Mouse (Mus musculus) gastrocnemius, postnatal 10 days (tissue): ENCODE data around the gene Atg16l1. TPM values are rescaled to one million over a fixed set of nuclear protein-coding genes. Genes with fewer than 3 reads are reported as not detected.

Experiments
- DNase-seq: peaks from one replicate; pipeline ENCODE4 v3.0.0; 2021; ENCODE audit warnings: mixed read lengths
- long read RNA-seq, 2 experiments: library from polyadenylated mRNA; stranded (forward); transcript quantifications; one replicate each; pipeline ENCODE4 v2.0.0; 2021
- total RNA-seq, 2 experiments: library from RNA; stranded (reverse); gene quantifications; 2 replicates each; pipeline ENCODE4 v1.2.3; 2021

Gene Atg16l1
- total RNA-seq: 10 to 100 TPM; 16.2 to 20.9 TPM
- long read RNA-seq, experiment 1, transcript Atg16l1-201 (18 exons, 3,130 nt): minor isoform, 16 of 55 reads
- long read RNA-seq, experiment 1, transcript Atg16l1-203 (19 exons, 3,102 nt): major isoform, 26 of 55 reads
- long read RNA-seq, experiment 1, partial matches to known transcripts: 3 of 55 reads
- long read RNA-seq, experiment 1, other reads (novel, unspliced or antisense): 8 of 55 reads
- long read RNA-seq, experiment 2, transcript Atg16l1-202 (17 exons, 3,004 nt): minor isoform, 5 of 41 reads
- long read RNA-seq, experiment 2, transcript Atg16l1-203 (19 exons, 3,102 nt): major isoform, 21 of 41 reads
- long read RNA-seq, experiment 2, transcript Atg16l1-201 (18 exons, 3,130 nt): minor isoform, 10 of 41 reads
- long read RNA-seq, experiment 2, partial matches to known transcripts: 0 of 41 reads
- long read RNA-seq, experiment 2, other reads (novel, unspliced or antisense): 5 of 41 reads

- DNase-seq: peak; percentile 88
Measured at GRCm38 (mm10) chr1:87755641-87756470, at the start of gene Atg16l1. Gene Atg16l1, plus strand, starts transcription at chr1:87755870.

- DNase-seq: no peak
Measured at GRCm38 (mm10) chr1:87706361-87706760, 49.3 kb upstream of the Atg16l1 start.

- DNase-seq: no peak
Measured at GRCm38 (mm10) chr1:87709020-87709419, 46.6 kb upstream of the Atg16l1 start.

- DNase-seq: no peak
Measured at GRCm38 (mm10) chr1:87709661-87710270, 45.9 kb upstream of the Atg16l1 start.

- DNase-seq: no peak
Measured at GRCm38 (mm10) chr1:87711938-87712613, 43.6 kb upstream of the Atg16l1 start.

- no peak for DNase-seq
Measured at GRCm38 (mm10) chr1:87712614-87712971, 43.1 kb upstream of the Atg16l1 start.

- peak; percentile 28 for DNase-seq
Measured at GRCm38 (mm10) chr1:87721382-87721781, 34.3 kb upstream of the Atg16l1 start.

- no peak for DNase-seq
Measured at GRCm38 (mm10) chr1:87722081-87722480, 33.6 kb upstream of the Atg16l1 start.

GRCm38 (mm10) chr1:87723351-87723750, 32.3 kb upstream of the Atg16l1 start:
- no peak for DNase-seq

GRCm38 (mm10) chr1:87729070-87729469, 26.6 kb upstream of the Atg16l1 start:
- DNase-seq: no peak

- DNase-seq: no peak
Measured at GRCm38 (mm10) chr1:87729850-87730249, 25.8 kb upstream of the Atg16l1 start.

- no peak for DNase-seq
Measured at GRCm38 (mm10) chr1:87730271-87730670, 25.4 kb upstream of the Atg16l1 start.

- DNase-seq: no peak
Measured at GRCm38 (mm10) chr1:87733212-87733611, 22.5 kb upstream of the Atg16l1 start.

- no peak for DNase-seq
Measured at GRCm38 (mm10) chr1:87734153-87734552, 21.5 kb upstream of the Atg16l1 start.

- DNase-seq: no peak
Measured at GRCm38 (mm10) chr1:87740584-87741290, 14.9 kb upstream of the Atg16l1 start.

- DNase-seq: no peak
Measured at GRCm38 (mm10) chr1:87749360-87749973, 6.2 kb upstream of the Atg16l1 start.

- DNase-seq: no peak
Measured at GRCm38 (mm10) chr1:87763821-87764220, 8.2 kb downstream of the Atg16l1 start.

- no peak for DNase-seq
Measured at GRCm38 (mm10) chr1:87765741-87766140, 10.1 kb downstream of the Atg16l1 start.

GRCm38 (mm10) chr1:87766233-87766632, 10.6 kb downstream of the Atg16l1 start:
- no peak for DNase-seq

GRCm38 (mm10) chr1:87769263-87769662, 13.6 kb downstream of the Atg16l1 start:
- DNase-seq: no peak

GRCm38 (mm10) chr1:87770486-87770885, 14.8 kb downstream of the Atg16l1 start:
- DNase-seq: no peak
